Mouse (Mus musculus): ENCODE results near the gene Dspp. TPM values are rescaled to one million over a fixed set of nuclear protein-coding genes. Genes with fewer than 3 reads are reported as not detected.

Gene Dspp
- polyA plus RNA-seq, 1 experiment: not detected

- H3K79me2 ChIP-seq (ENCODE audit: control insufficient read depth, insufficient read depth): no peaks in the 10 kb centered on the region
- TF ChIP-seq SRF (IDR thresholded peaks at IDR 0.05; ENCODE audit: control insufficient read depth, insufficient read length, low read depth): no peak
- TF ChIP-seq REST (IDR thresholded peaks at IDR 0.05; ENCODE audit: insufficient read depth, insufficient read length): no peak
- no peak for TF ChIP-seq MYOG (IDR thresholded peaks at IDR 0.05; ENCODE audit: control insufficient read depth in 1 of 3, insufficient read depth in 1 of 3, insufficient read length in 2 of 3, low read depth in 2 of 3)
- TF ChIP-seq E2F4 (IDR thresholded peaks at IDR 0.05; ENCODE audit: insufficient read depth): no peak
- no peak for TF ChIP-seq POLR2AphosphoS2 (IDR thresholded peaks at IDR 0.05; ENCODE audit: insufficient read length, low read depth)
- no peak for TF ChIP-seq TCF3 (IDR thresholded peaks at IDR 0.05; ENCODE audit: insufficient read length, low read depth)
- no peak for TF ChIP-seq USF1 (IDR thresholded peaks at IDR 0.05; ENCODE audit: low read depth)
- no peak for TF ChIP-seq TCF12 (IDR thresholded peaks at IDR 0.05; ENCODE audit: insufficient read depth, poor library complexity, severe bottlenecking)
- TF ChIP-seq CEBPB (IDR thresholded peaks at IDR 0.05; ENCODE audit: insufficient read depth, poor library complexity, severe bottlenecking): no peak
- TF ChIP-seq MYOD1 (IDR thresholded peaks at IDR 0.05; ENCODE audit: control insufficient read depth in 1 of 3, insufficient read length in 2 of 3, low read depth in 2 of 3): no peak
- TF ChIP-seq POLR2A (IDR thresholded peaks at IDR 0.05; ENCODE audit: insufficient read length, low read depth): no peak
- no peak for TF ChIP-seq MAX (IDR thresholded peaks at IDR 0.05; ENCODE audit: low read depth)
- H3ac ChIP-seq (ENCODE audit: control insufficient read depth, insufficient read length): no peak overlapping the region
- H3K36me3 ChIP-seq (ENCODE audit: control insufficient read depth, insufficient read depth): no peaks in the 10 kb centered on the region
- H3K4me2 ChIP-seq (ENCODE audit: low read depth): no peak overlapping the region
- H3K27me3 ChIP-seq (ENCODE audit: control insufficient read depth, insufficient read depth, insufficient read length): no peaks in the 10 kb centered on the region
- H3K4me3 ChIP-seq: no peak overlapping the region
Measured at GRCm38 (mm10) chr5:104212531-104212930, 42.0 kb downstream of the Dspp start.

- TF ChIP-seq TCF3 (IDR thresholded peaks at IDR 0.05; ENCODE audit: insufficient read length, low read depth): no peak
- no peak for TF ChIP-seq MYOD1 (IDR thresholded peaks at IDR 0.05; ENCODE audit: control insufficient read depth in 1 of 3, insufficient read length in 2 of 3, low read depth in 2 of 3)
- no peak for TF ChIP-seq MYOG (IDR thresholded peaks at IDR 0.05; ENCODE audit: control insufficient read depth in 1 of 3, insufficient read depth in 1 of 3, insufficient read length in 2 of 3, low read depth in 2 of 3)
- no peak for TF ChIP-seq REST (IDR thresholded peaks at IDR 0.05; ENCODE audit: insufficient read depth, insufficient read length)
- TF ChIP-seq MAX (IDR thresholded peaks at IDR 0.05; ENCODE audit: low read depth): no peak
- no peak for TF ChIP-seq POLR2AphosphoS2 (IDR thresholded peaks at IDR 0.05; ENCODE audit: insufficient read length, low read depth)
- TF ChIP-seq CEBPB (IDR thresholded peaks at IDR 0.05; ENCODE audit: insufficient read depth, poor library complexity, severe bottlenecking): no peak
- TF ChIP-seq TCF12 (IDR thresholded peaks at IDR 0.05; ENCODE audit: insufficient read depth, poor library complexity, severe bottlenecking): no peak
- TF ChIP-seq E2F4 (IDR thresholded peaks at IDR 0.05; ENCODE audit: insufficient read depth): no peak
- TF ChIP-seq POLR2A (IDR thresholded peaks at IDR 0.05; ENCODE audit: insufficient read length, low read depth): no peak
- TF ChIP-seq USF1 (IDR thresholded peaks at IDR 0.05; ENCODE audit: low read depth): no peak
- Histone ChIP-seq H3ac (ENCODE audit: control insufficient read depth, insufficient read length) (no peak overlapping the region), H3K79me2 (ENCODE audit: control insufficient read depth, insufficient read depth) (no peaks in the 10 kb centered on the region), H3K4me2 (ENCODE audit: low read depth) (no peak overlapping the region), H3K36me3 (ENCODE audit: control insufficient read depth, insufficient read depth) (no peaks in the 10 kb centered on the region), H3K4me3 (no peak overlapping the region), H3K27me3 (ENCODE audit: control insufficient read depth, insufficient read depth, insufficient read length) (no peaks in the 10 kb centered on the region)
Measured at GRCm38 (mm10) chr5:104218926-104219325, 48.4 kb downstream of the Dspp start.

- H3K4me3 ChIP-seq: no peak overlapping the region
- H3K4me2 ChIP-seq (ENCODE audit: low read depth): no peak overlapping the region
- no peak overlapping the region for H3ac ChIP-seq (ENCODE audit: control insufficient read depth, insufficient read length)
- no peaks in the 10 kb centered on the region for H3K36me3 ChIP-seq (ENCODE audit: control insufficient read depth, insufficient read depth)
- TF ChIP-seq MYOG (IDR thresholded peaks at IDR 0.05; ENCODE audit: control insufficient read depth in 1 of 3, insufficient read depth in 1 of 3, insufficient read length in 2 of 3, low read depth in 2 of 3): no peak
- no peak for TF ChIP-seq TCF3 (IDR thresholded peaks at IDR 0.05; ENCODE audit: insufficient read length, low read depth)
- no peak for TF ChIP-seq MAX (IDR thresholded peaks at IDR 0.05; ENCODE audit: low read depth)
- no peak for TF ChIP-seq POLR2AphosphoS2 (IDR thresholded peaks at IDR 0.05; ENCODE audit: insufficient read length, low read depth)
- no peaks in the 10 kb centered on the region for H3K27me3 ChIP-seq (ENCODE audit: control insufficient read depth, insufficient read depth, insufficient read length)
- no peaks in the 10 kb centered on the region for H3K79me2 ChIP-seq (ENCODE audit: control insufficient read depth, insufficient read depth)
Measured at GRCm38 (mm10) chr5:104224299-104224698, 53.8 kb downstream of the Dspp start.

GRCm38 (mm10) chr5:104224750-104225149, 54.2 kb downstream of the Dspp start:
- TF ChIP-seq SRF (IDR thresholded peaks at IDR 0.05; ENCODE audit: control insufficient read depth, insufficient read length, low read depth): no peak
- no peak for TF ChIP-seq POLR2AphosphoS2 (IDR thresholded peaks at IDR 0.05; ENCODE audit: insufficient read length, low read depth)
- no peak for TF ChIP-seq MYOG (IDR thresholded peaks at IDR 0.05; ENCODE audit: control insufficient read depth in 1 of 3, insufficient read depth in 1 of 3, insufficient read length in 2 of 3, low read depth in 2 of 3)
- TF ChIP-seq USF1 (IDR thresholded peaks at IDR 0.05; ENCODE audit: low read depth): no peak
- TF ChIP-seq E2F4 (IDR thresholded peaks at IDR 0.05; ENCODE audit: insufficient read depth): no peak
- TF ChIP-seq TCF12 (IDR thresholded peaks at IDR 0.05; ENCODE audit: insufficient read depth, poor library complexity, severe bottlenecking): no peak
- no peak for TF ChIP-seq POLR2A (IDR thresholded peaks at IDR 0.05; ENCODE audit: insufficient read length, low read depth)
- no peak for TF ChIP-seq TCF3 (IDR thresholded peaks at IDR 0.05; ENCODE audit: insufficient read length, low read depth)
- TF ChIP-seq MAX (IDR thresholded peaks at IDR 0.05; ENCODE audit: low read depth): no peak
- no peak for TF ChIP-seq MYOD1 (IDR thresholded peaks at IDR 0.05; ENCODE audit: control insufficient read depth in 1 of 3, insufficient read length in 2 of 3, low read depth in 2 of 3)
- TF ChIP-seq CEBPB (IDR thresholded peaks at IDR 0.05; ENCODE audit: insufficient read depth, poor library complexity, severe bottlenecking): no peak
- TF ChIP-seq REST (IDR thresholded peaks at IDR 0.05; ENCODE audit: insufficient read depth, insufficient read length): no peak
- Histone ChIP-seq H3K36me3 (ENCODE audit: control insufficient read depth, insufficient read depth) (no peaks in the 10 kb centered on the region), H3K27me3 (ENCODE audit: control insufficient read depth, insufficient read depth, insufficient read length) (no peaks in the 10 kb centered on the region), H3K79me2 (ENCODE audit: control insufficient read depth, insufficient read depth) (no peaks in the 10 kb centered on the region), H3K4me3 (no peak overlapping the region), H3K4me2 (ENCODE audit: low read depth) (no peak overlapping the region), H3ac (ENCODE audit: control insufficient read depth, insufficient read length) (no peak overlapping the region)

- no peak for TF ChIP-seq E2F4 (IDR thresholded peaks at IDR 0.05; ENCODE audit: insufficient read depth)
- no peak for TF ChIP-seq POLR2AphosphoS2 (IDR thresholded peaks at IDR 0.05; ENCODE audit: insufficient read length, low read depth)
- no peak for TF ChIP-seq USF1 (IDR thresholded peaks at IDR 0.05; ENCODE audit: low read depth)
- no peak for TF ChIP-seq REST (IDR thresholded peaks at IDR 0.05; ENCODE audit: insufficient read depth, insufficient read length)
- no peak for TF ChIP-seq POLR2A (IDR thresholded peaks at IDR 0.05; ENCODE audit: insufficient read length, low read depth)
- no peak for TF ChIP-seq MYOD1 (IDR thresholded peaks at IDR 0.05; ENCODE audit: control insufficient read depth in 1 of 3, insufficient read length in 2 of 3, low read depth in 2 of 3)
- Histone ChIP-seq H3K4me3 (no peak overlapping the region), H3K27me3 (ENCODE audit: control insufficient read depth, insufficient read depth, insufficient read length) (no peaks in the 10 kb centered on the region), H3ac (ENCODE audit: control insufficient read depth, insufficient read length) (no peak overlapping the region), H3K36me3 (ENCODE audit: control insufficient read depth, insufficient read depth) (no peaks in the 10 kb centered on the region), H3K4me2 (ENCODE audit: low read depth) (no peak overlapping the region), H3K79me2 (ENCODE audit: control insufficient read depth, insufficient read depth) (no peaks in the 10 kb centered on the region)
Measured at GRCm38 (mm10) chr5:104228497-104228896, 58.0 kb downstream of the Dspp start.

Other genes with a start within 250 kb of the Dspp start
- 0.53 TPM for gene Hsd17b13, start 193.3 kb upstream of the Dspp start, polyA plus RNA-seq (2012; fragmentation: generic; extraction: Trizol)
- 6.5 TPM for gene Hsd17b11, start 148.8 kb upstream of the Dspp start, polyA plus RNA-seq (2012; fragmentation: generic; extraction: Trizol)
- 77.8 TPM for gene Nudt9, start 124.4 kb upstream of the Dspp start, polyA plus RNA-seq (2012; fragmentation: generic; extraction: Trizol)
- gene Gm17660, start 93.1 kb upstream of the Dspp start, polyA plus RNA-seq (2012; fragmentation: generic; extraction: Trizol): not detected
- gene Sparcl1, start 57.0 kb upstream of the Dspp start, polyA plus RNA-seq (2012; fragmentation: generic; extraction: Trizol): 0.02 TPM
- gene Dmp1, start 31.9 kb downstream of the Dspp start, polyA plus RNA-seq (2012; fragmentation: generic; extraction: Trizol): 2.2 TPM
- gene Ibsp, start 128.5 kb downstream of the Dspp start, polyA plus RNA-seq (2012; fragmentation: generic; extraction: Trizol): 0.02 TPM
- not detected for gene Mepe, start 154.6 kb downstream of the Dspp start, polyA plus RNA-seq (2012; fragmentation: generic; extraction: Trizol)